Mouse (Mus musculus): ENCODE measurements around the gene Daglb. TPM values are rescaled to one million over a fixed set of nuclear protein-coding genes. Genes with fewer than 3 reads are reported as not detected.
"Not testable (repeated sequence)": the region's sequence is repeated elsewhere in the genome, so short reads cannot be mapped to it uniquely, and the experiment has no call there.

Daglb gene
- polyA plus RNA-seq, 1 experiment from 2014 or later: 11.1 TPM

- WGBS: under 1% methylated on average over 87 of the region's 105 CpGs
- peak; percentile 96 for ATAC-seq
- Histone ChIP-seq H3K4me1 (replicated peaks) (peaks cover 26% of the 10 kb centered on the region), H3K9ac (peak within 1 kb of the TSS; percentile 100), H3K27me3 (replicated peaks) (no peaks in the 10 kb centered on the region), H3K4me3 (replicated peaks) (peak within 1 kb of the TSS; percentile 98), H3K9me3 (no peaks in the 10 kb centered on the region), H3K4me2 (replicated peaks) (peak within 1 kb of the TSS; percentile 86), H3K36me3 (no peaks in the 10 kb centered on the region), H3K27ac (peak within 1 kb of the TSS; percentile 100)
Observed at GRCm38 (mm10) chr5:143527486-143528307, 63.3 kb downstream of the Daglb start, which contains the start of gene Rac1. TSS of gene Rac1 (minus strand) at chr5:143528036.

- Histone ChIP-seq H3K4me3 (replicated peaks) (peak overlapping the region; percentile 98), H3K27me3 (replicated peaks) (no peaks in the 10 kb centered on the region), H3K36me3 (no peaks in the 10 kb centered on the region), H3K9me3 (no peaks in the 10 kb centered on the region), H3K9ac (peak overlapping the region; percentile 100), H3K4me1 (replicated peaks) (peaks cover 26% of the 10 kb centered on the region), H3K27ac (peak overlapping the region; percentile 100), H3K4me2 (replicated peaks) (peak overlapping the region; percentile 86)
- ATAC-seq: peak; percentile 32
- WGBS: 11% methylated on average over 7 of the region's 7 CpGs
Observed at GRCm38 (mm10) chr5:143528308-143528683, 63.9 kb downstream of the Daglb start.

- H3K9ac ChIP-seq: no peak overlapping the region
- H3K27ac ChIP-seq: no peak overlapping the region
- no peak overlapping the region for H3K4me2 ChIP-seq (replicated peaks)
- H3K4me1 ChIP-seq (replicated peaks): peaks cover 10% of the 10 kb centered on the region
- H3K9me3 ChIP-seq: no peaks in the 10 kb centered on the region
- H3K4me3 ChIP-seq (replicated peaks): no peak overlapping the region
- WGBS: 63% methylated on average over 7 of the region's 7 CpGs
- H3K36me3 ChIP-seq: no peaks in the 10 kb centered on the region
- no peak for ATAC-seq
- no peaks in the 10 kb centered on the region for H3K27me3 ChIP-seq (replicated peaks)
Observed at GRCm38 (mm10) chr5:143530715-143531114, 66.3 kb downstream of the Daglb start.

- no peaks in the 10 kb centered on the region for H3K27me3 ChIP-seq (replicated peaks)
- no peak overlapping the region for H3K9ac ChIP-seq
- H3K4me2 ChIP-seq (replicated peaks): no peak overlapping the region
- H3K4me3 ChIP-seq (replicated peaks): no peak overlapping the region
- H3K27ac ChIP-seq: no peak overlapping the region
- peak; percentile 55; the same call in 1 of the 2 replicates for ATAC-seq
- no peaks in the 10 kb centered on the region for H3K4me1 ChIP-seq (replicated peaks)
- 76% methylated on average over 4 of the region's 4 CpGs for WGBS
- H3K36me3 ChIP-seq: no peaks in the 10 kb centered on the region
- H3K9me3 ChIP-seq: no peaks in the 10 kb centered on the region
Observed at GRCm38 (mm10) chr5:143534922-143535321, 70.5 kb downstream of the Daglb start.

- H3K4me1 ChIP-seq (replicated peaks): no peaks in the 10 kb centered on the region
- no peak overlapping the region for H3K4me2 ChIP-seq (replicated peaks)
- no peaks in the 10 kb centered on the region for H3K36me3 ChIP-seq
- H3K9ac ChIP-seq: no peak overlapping the region
- H3K27me3 ChIP-seq (replicated peaks): no peaks in the 10 kb centered on the region
- 24% methylated on average over 2 of the region's 2 CpGs for WGBS
- no peak overlapping the region for H3K4me3 ChIP-seq (replicated peaks)
- H3K27ac ChIP-seq: no peak overlapping the region
- no peaks in the 10 kb centered on the region for H3K9me3 ChIP-seq
- no peak for ATAC-seq
Observed at GRCm38 (mm10) chr5:143537022-143537421, 72.6 kb downstream of the Daglb start.

GRCm38 (mm10) chr5:143539111-143539510 lies 74.7 kb downstream of the Daglb start:
- Histone ChIP-seq H3K9me3 (no peaks in the 10 kb centered on the region), H3K36me3 (no peaks in the 10 kb centered on the region), H3K9ac (no peak overlapping the region), H3K27ac (no peak overlapping the region), H3K27me3 (replicated peaks) (no peaks in the 10 kb centered on the region), H3K4me2 (replicated peaks) (no peak overlapping the region), H3K4me3 (replicated peaks) (no peak overlapping the region), H3K4me1 (replicated peaks) (no peaks in the 10 kb centered on the region)
- no peak for ATAC-seq
- 85% methylated on average over 8 of the region's 8 CpGs for WGBS

- H3K4me3 ChIP-seq (replicated peaks): no peak overlapping the region
- peaks cover 12% of the 10 kb centered on the region for H3K4me1 ChIP-seq (replicated peaks)
- 8% methylated on average over 11 of the region's 11 CpGs for WGBS
- no peak overlapping the region for H3K27ac ChIP-seq
- no peak overlapping the region for H3K9ac ChIP-seq
- H3K4me2 ChIP-seq (replicated peaks): no peak overlapping the region
- no peaks in the 10 kb centered on the region for H3K9me3 ChIP-seq
- H3K36me3 ChIP-seq: no peaks in the 10 kb centered on the region
- H3K27me3 ChIP-seq (replicated peaks): no peaks in the 10 kb centered on the region
- 0 out of 2 replicates have a peak, but pooled peaks have one; percentile 7 for ATAC-seq
Observed at GRCm38 (mm10) chr5:143547384-143547783, 83.0 kb downstream of the Daglb start.

GRCm38 (mm10) chr5:143547866-143548265 lies 83.5 kb downstream of the Daglb start:
- H3K4me3 ChIP-seq (replicated peaks): no peak overlapping the region
- ATAC-seq: no peak
- peaks cover 12% of the 10 kb centered on the region for H3K4me1 ChIP-seq (replicated peaks)
- WGBS: 51% methylated on average over 10 of the region's 10 CpGs
- no peak overlapping the region for H3K9ac ChIP-seq
- H3K36me3 ChIP-seq: no peaks in the 10 kb centered on the region
- peak overlapping the region; percentile 49 for H3K4me2 ChIP-seq (replicated peaks)
- H3K27ac ChIP-seq: no peak overlapping the region
- no peaks in the 10 kb centered on the region for H3K27me3 ChIP-seq (replicated peaks)
- H3K9me3 ChIP-seq: no peaks in the 10 kb centered on the region

GRCm38 (mm10) chr5:143548401-143548846 lies 84.0 kb downstream of the Daglb start:
- Histone ChIP-seq H3K9ac (peak overlapping the region; percentile 69), H3K36me3 (no peaks in the 10 kb centered on the region), H3K27ac (peak overlapping the region; percentile 83), H3K27me3 (replicated peaks) (no peaks in the 10 kb centered on the region), H3K4me3 (replicated peaks) (peak overlapping the region; percentile 59), H3K9me3 (no peaks in the 10 kb centered on the region), H3K4me2 (replicated peaks) (peak overlapping the region; percentile 92), H3K4me1 (replicated peaks) (peaks cover 12% of the 10 kb centered on the region)
- ATAC-seq: peak; percentile 97
- WGBS: under 1% methylated on average over 37 of the region's 37 CpGs

GRCm38 (mm10) chr5:143548922-143549321 lies 84.5 kb downstream of the Daglb start:
- not testable (repeated sequence) for H3K36me3 ChIP-seq; H3K27me3 ChIP-seq (replicated peaks); H3K9me3 ChIP-seq
- peak overlapping the region; percentile 56; the same call in 1 of the 2 replicates for H3K27ac ChIP-seq
- H3K4me1 ChIP-seq (replicated peaks): peaks cover 12% of the 10 kb centered on the region
- peak overlapping the region; percentile 69 for H3K9ac ChIP-seq
- peak; percentile 61 for ATAC-seq
- peak overlapping the region; percentile 59 for H3K4me3 ChIP-seq (replicated peaks)
- WGBS: under 1% methylated on average over 27 of the region's 28 CpGs
- H3K4me2 ChIP-seq (replicated peaks): peak overlapping the region; percentile 92

GRCm38 (mm10) chr5:143552911-143553310 lies 88.5 kb downstream of the Daglb start:
- no peaks in the 10 kb centered on the region for H3K9me3 ChIP-seq
- no peaks in the 10 kb centered on the region for H3K36me3 ChIP-seq
- no peak overlapping the region for H3K27ac ChIP-seq
- no peak overlapping the region for H3K4me3 ChIP-seq (replicated peaks)
- ATAC-seq: no peak
- WGBS: 86% methylated on average over 6 of the region's 6 CpGs
- H3K4me2 ChIP-seq (replicated peaks): no peak overlapping the region
- H3K27me3 ChIP-seq (replicated peaks): no peaks in the 10 kb centered on the region
- peaks cover 12% of the 10 kb centered on the region for H3K4me1 ChIP-seq (replicated peaks)
- H3K9ac ChIP-seq: no peak overlapping the region

- 84% methylated on average over 6 of the region's 6 CpGs for WGBS
- Histone ChIP-seq H3K9me3 (no peaks in the 10 kb centered on the region), H3K4me3 (replicated peaks) (no peak overlapping the region), H3K27ac (no peak overlapping the region), H3K4me1 (replicated peaks) (no peaks in the 10 kb centered on the region), H3K4me2 (replicated peaks) (no peak overlapping the region), H3K27me3 (replicated peaks) (no peaks in the 10 kb centered on the region), H3K36me3 (no peaks in the 10 kb centered on the region), H3K9ac (no peak overlapping the region)
- ATAC-seq: no peak
Observed at GRCm38 (mm10) chr5:143555233-143555632, 90.8 kb downstream of the Daglb start.
